Mouse (Mus musculus) hindbrain, embryonic 11.5 days (tissue): ENCODE results near the gene Dlgap1. TPM values are rescaled to one million over a fixed set of nuclear protein-coding genes. Genes with fewer than 3 reads are reported as not detected.

Experiments
- ATAC-seq: fragments of 200-750 bp; cut with Nextera tagmentation; 2 replicates; pipeline ENCODE4 v1.8.0; 2017; ENCODE audit warnings: mild to moderate bottlenecking, moderate TSS enrichment, moderate library complexity; ENCODE audit not compliant: low FRiP score
- DNase-seq: peaks from one replicate; pipeline ENCODE4 v3.0.0-alpha.2; 2015; ENCODE audit warnings: low spot score
- H3K27ac ChIP-seq: fragments of 300-500 bp; sonication (generic); 2 replicates; pipeline ENCODE4 v1.5.1; 2014; ENCODE audit warnings: mild to moderate bottlenecking, low read depth, low read length
- H3K27me3 ChIP-seq: fragments of 300-500 bp; sonication (generic); 2 replicates; pipeline ENCODE4 v1.6.1; 2014; ENCODE audit warnings: mild to moderate bottlenecking, low read length, moderate library complexity, mixed read lengths; ENCODE audit not compliant: control insufficient read depth, insufficient read depth
- H3K36me3 ChIP-seq: fragments of 300-500 bp; sonication (generic); 2 replicates; pipeline ENCODE4 v1.6.1; 2014; ENCODE audit warnings: mild to moderate bottlenecking, low read length, moderate library complexity, mixed read lengths; ENCODE audit not compliant: control insufficient read depth, insufficient read depth
- H3K4me1 ChIP-seq: fragments of 300-500 bp; sonication (generic); replicated peaks from 2 replicates; pipeline ENCODE4 v1.6.1; 2014; ENCODE audit warnings: low read length, mixed read lengths; ENCODE audit not compliant: control insufficient read depth, insufficient read depth
- H3K4me2 ChIP-seq: fragments of 300-500 bp; sonication (generic); replicated peaks from 2 replicates; pipeline ENCODE4 v1.6.1; 2014; ENCODE audit warnings: mild to moderate bottlenecking, low read depth, low read length
- H3K4me3 ChIP-seq: fragments of 300-500 bp; sonication (generic); 2 replicates; pipeline ENCODE4 v1.5.1; 2014; ENCODE audit warnings: low read depth, low read length
- H3K9ac ChIP-seq: fragments of 300-500 bp; sonication (generic); 2 replicates; pipeline ENCODE4 v1.6.1; 2014; ENCODE audit warnings: low read depth, low read length
- H3K9me3 ChIP-seq: fragments of 300-500 bp; sonication (generic); 2 replicates; pipeline ENCODE4 v1.6.1; 2016; ENCODE audit warnings: low read length; ENCODE audit not compliant: control insufficient read depth
- WGBS: fragments of 180-500 bp; shearing (Covaris S2); extraction: QIAGEN DNeasy Blood & Tissue Kit; methylation state at CpG from one replicate; pipeline ENCODE4 v1.1.7; 2014; 5-methylcytosine and 5-hydroxymethylcytosine counted together
- polyA plus RNA-seq: library from polyadenylated mRNA; unstranded; fragments of >200 nt; fragmentation: Nextera tagmentation; extraction: Ambion mirVana; gene quantifications from 2 replicates; pipeline ENCODE4 v1.2.1, GENCODE M21; 2014

Dlgap1 gene
- polyA plus RNA-seq, 1 experiment from 2014 or later: 4.4 TPM

DNA sequence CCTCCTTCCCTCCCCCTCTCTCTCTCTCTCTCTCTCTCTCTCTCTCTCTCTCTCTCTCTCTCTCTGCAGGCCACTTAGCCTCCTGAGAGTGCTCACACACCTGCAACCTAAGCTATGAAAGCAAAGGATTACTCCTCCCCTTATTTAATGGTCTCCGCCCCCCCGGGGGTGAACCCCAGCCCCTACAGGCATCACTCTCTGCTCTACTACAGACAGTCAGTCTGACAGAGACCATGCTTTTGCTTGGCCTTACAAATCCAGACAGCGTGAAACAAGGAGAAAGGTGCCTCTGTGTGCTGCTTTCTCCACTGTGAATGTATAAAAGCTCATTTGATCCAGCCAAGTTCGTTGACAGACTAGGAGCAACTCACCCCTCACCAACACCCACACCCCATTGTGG is 497.5 kb downstream of the Dlgap1 start:
- H3K9ac ChIP-seq: no peak overlapping the region
- H3K9me3 ChIP-seq: no peaks in the 10 kb centered on the region
- ATAC-seq (no peak), DNase-seq (no peak)
- H3K36me3 ChIP-seq: no peaks in the 10 kb centered on the region
- no peak overlapping the region for H3K4me3 ChIP-seq
- H3K27ac ChIP-seq: no peak overlapping the region
- H3K27me3 ChIP-seq: no peaks in the 10 kb centered on the region
- H3K4me1 ChIP-seq: no peaks in the 10 kb centered on the region
- 55% methylated on average over 4 of the region's 4 CpGs for WGBS
- no peak overlapping the region for H3K4me2 ChIP-seq

DNA sequence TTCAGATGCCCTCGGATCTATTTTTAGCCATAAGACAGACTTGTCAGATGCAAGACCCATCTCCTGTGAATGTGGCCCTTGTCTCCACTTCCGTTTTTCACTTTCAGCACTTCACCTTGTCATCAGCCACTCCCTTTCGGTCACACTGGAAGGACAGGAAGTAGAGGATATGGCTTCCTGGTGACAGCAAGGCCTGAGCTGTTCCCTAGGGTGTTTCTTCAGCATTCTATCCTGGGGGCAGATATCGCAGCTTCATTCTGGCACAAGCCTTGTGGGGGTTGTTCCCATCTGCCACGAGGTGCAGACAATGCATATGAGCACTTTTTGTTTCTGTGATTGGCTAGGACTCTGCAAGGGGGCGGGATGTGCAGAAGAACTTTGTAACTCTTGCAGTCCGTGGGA is 502.1 kb downstream of the Dlgap1 start:
- Histone ChIP-seq H3K9me3 (no peaks in the 10 kb centered on the region), H3K27me3 (no peaks in the 10 kb centered on the region), H3K9ac (no peak overlapping the region), H3K27ac (no peak overlapping the region), H3K4me1 (no peaks in the 10 kb centered on the region), H3K4me2 (no peak overlapping the region), H3K4me3 (no peak overlapping the region), H3K36me3 (no peaks in the 10 kb centered on the region)
- ATAC-seq (no peak), DNase-seq (no peak)
- WGBS: 74% methylated on average over 7 of the region's 7 CpGs

DNA sequence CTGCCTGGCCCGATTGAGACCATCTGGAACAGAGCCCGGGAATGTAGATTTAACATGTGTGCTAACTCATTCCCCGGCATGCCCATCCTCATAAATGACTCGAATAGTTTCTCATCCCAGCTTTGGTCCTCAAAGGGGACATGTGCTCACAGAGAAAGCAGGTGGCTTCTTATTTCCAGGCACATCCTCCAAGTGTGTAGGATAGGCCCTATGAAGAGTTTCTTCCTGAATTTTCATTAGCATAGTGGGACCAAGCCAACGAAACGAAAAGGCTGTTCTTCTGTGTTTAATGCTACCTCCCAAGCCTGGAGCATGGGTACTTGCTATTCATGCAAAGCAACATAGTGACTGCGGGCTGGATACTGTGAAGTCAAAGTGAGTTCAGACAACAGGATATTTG is 503.3 kb downstream of the Dlgap1 start:
- DNase-seq (no peak), ATAC-seq (no peak)
- Histone ChIP-seq H3K36me3 (no peaks in the 10 kb centered on the region), H3K9ac (no peak overlapping the region), H3K4me1 (no peaks in the 10 kb centered on the region), H3K4me2 (no peak overlapping the region), H3K4me3 (no peak overlapping the region), H3K27ac (no peak overlapping the region), H3K27me3 (no peaks in the 10 kb centered on the region), H3K9me3 (no peaks in the 10 kb centered on the region)
- WGBS: 87% methylated on average over 7 of the region's 7 CpGs

DNA sequence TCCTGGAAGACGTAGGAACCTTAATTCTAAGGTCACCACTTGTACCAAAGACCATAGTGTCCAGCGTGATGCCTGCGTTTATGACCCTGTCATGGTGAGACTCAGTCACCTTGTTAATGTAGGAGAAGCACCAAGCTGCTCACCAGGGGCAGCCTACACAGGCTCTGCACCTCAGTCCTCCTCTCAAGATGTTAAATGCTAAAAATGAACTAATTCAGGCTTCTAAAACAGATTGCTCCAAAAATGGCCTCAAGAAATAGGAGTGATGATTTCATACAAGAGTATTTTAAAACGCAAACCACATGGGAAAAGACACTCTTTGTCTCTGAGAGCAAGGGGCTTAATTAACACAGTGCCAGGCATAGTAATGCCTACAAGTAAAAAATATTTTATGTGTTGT is 505.0 kb downstream of the Dlgap1 start:
- no peaks in the 10 kb centered on the region for H3K36me3 ChIP-seq
- H3K9ac ChIP-seq: no peak overlapping the region
- WGBS: 86% methylated on average over 4 of the region's 4 CpGs
- no peak for ATAC-seq
- no peaks in the 10 kb centered on the region for H3K27me3 ChIP-seq
- no peak overlapping the region for H3K4me2 ChIP-seq
- H3K4me1 ChIP-seq: no peaks in the 10 kb centered on the region
- no peak for DNase-seq
- no peak overlapping the region for H3K4me3 ChIP-seq
- H3K27ac ChIP-seq: no peak overlapping the region
- no peaks in the 10 kb centered on the region for H3K9me3 ChIP-seq

DNA sequence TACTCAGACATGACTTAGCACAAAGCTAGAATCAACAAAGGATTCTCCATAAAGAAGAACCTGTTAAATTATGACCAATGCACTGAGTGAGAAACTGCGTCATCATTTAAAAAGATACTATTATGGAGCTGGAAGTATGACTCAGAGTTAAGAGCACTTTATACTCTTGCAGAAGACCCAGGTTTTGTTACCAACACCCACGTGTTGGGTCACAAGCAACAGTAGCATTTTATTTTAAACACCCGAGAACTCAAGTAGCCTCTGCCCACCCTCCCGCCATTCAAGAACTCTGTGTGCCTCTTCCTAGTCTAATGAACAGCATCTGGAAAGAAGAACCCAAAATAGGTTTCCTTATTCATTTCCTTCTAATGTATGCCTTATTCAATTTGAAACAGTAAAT is 514.8 kb downstream of the Dlgap1 start:
- no peaks in the 10 kb centered on the region for H3K4me1 ChIP-seq
- no peak for ATAC-seq
- no peak overlapping the region for H3K9ac ChIP-seq
- no peaks in the 10 kb centered on the region for H3K36me3 ChIP-seq
- no peak overlapping the region for H3K4me2 ChIP-seq
- H3K4me3 ChIP-seq: no peak overlapping the region
- WGBS: 91% methylated on average over 4 of the region's 4 CpGs
- no peak for DNase-seq
- no peaks in the 10 kb centered on the region for H3K27me3 ChIP-seq
- H3K27ac ChIP-seq: no peak overlapping the region
- H3K9me3 ChIP-seq: no peaks in the 10 kb centered on the region

DNA sequence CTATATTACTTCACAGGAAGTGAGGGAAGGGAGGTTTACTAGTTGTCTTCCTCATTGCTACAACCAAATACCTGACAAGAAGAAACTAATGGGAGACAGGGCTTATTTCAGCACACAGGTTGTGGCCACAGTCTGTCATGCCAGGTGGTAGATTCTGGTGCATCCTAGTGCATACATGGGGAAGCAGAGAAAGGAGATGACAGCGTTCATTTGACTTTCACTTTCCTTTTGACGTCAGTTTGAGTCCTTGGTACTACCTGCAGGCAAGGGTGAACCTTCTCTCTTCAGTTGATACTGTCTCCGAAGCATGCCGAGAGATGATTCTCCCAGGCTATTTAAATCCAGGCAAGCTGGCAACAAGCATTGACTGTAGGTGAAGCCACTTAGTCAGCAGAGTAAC is 516.8 kb downstream of the Dlgap1 start:
- Histone ChIP-seq H3K36me3 (no peaks in the 10 kb centered on the region), H3K4me2 (no peak overlapping the region), H3K27ac (no peak overlapping the region), H3K4me3 (no peak overlapping the region), H3K9ac (no peak overlapping the region), H3K27me3 (no peaks in the 10 kb centered on the region), H3K9me3 (no peaks in the 10 kb centered on the region), H3K4me1 (no peaks in the 10 kb centered on the region)
- ATAC-seq (no peak), DNase-seq (no peak)
- 87% methylated on average over 4 of the region's 4 CpGs for WGBS

DNA sequence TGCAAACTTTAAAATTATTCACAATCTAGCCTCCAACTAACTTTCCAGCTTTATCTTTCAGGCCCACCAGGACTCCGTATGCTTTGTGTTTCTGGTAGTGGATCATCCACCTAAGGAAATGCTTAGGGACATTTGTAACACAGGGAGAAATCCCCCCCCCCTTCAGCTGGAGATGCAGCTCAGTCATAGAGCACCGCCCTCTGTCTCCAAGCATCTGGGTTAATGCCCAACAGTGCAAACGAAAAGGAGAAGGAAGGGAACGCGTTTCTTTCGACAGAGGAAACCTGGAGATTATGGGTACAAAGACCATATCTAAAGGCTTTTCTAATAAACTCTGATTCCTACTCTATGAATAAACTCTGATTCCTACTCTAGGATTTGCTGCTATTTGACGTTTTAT is 517.4 kb downstream of the Dlgap1 start:
- WGBS: 90% methylated on average over 7 of the region's 7 CpGs

DNA sequence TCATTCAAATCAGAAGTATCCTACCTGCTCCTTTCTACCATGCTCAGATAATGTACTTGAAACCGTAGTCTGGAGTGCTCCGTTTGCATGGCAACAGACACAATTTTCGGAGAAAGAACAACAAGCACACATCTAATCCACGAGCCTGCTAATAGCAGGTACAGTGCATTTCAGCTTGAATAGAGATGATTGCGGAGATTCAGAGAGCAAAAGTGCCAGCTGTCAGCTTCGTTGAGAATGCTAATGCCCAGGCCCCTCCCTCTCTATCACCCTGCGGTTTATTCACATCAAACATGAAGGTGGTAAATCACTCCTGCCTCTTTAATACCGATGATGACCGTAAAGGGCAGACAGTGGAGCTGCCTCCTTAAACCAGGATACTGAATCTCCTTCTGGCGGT is 518.0 kb downstream of the Dlgap1 start:
- no peak for ATAC-seq
- Histone ChIP-seq H3K36me3 (no peaks in the 10 kb centered on the region), H3K9me3 (no peaks in the 10 kb centered on the region), H3K27ac (no peak overlapping the region), H3K9ac (no peak overlapping the region), H3K4me3 (no peak overlapping the region), H3K4me1 (no peaks in the 10 kb centered on the region), H3K27me3 (no peaks in the 10 kb centered on the region), H3K4me2 (no peak overlapping the region)
- WGBS: 89% methylated on average over 10 of the region's 10 CpGs
- no peak for DNase-seq

More for the DNA sequence above, 517.4 kb downstream of the Dlgap1 start:
- ATAC-seq (no peak), DNase-seq (no peak)
- no peak overlapping the region for H3K27ac ChIP-seq
- H3K4me2 ChIP-seq: no peak overlapping the region
- no peak overlapping the region for H3K4me3 ChIP-seq
- H3K36me3 ChIP-seq: no peaks in the 10 kb centered on the region
- H3K9ac ChIP-seq: no peak overlapping the region
- H3K4me1 ChIP-seq: no peaks in the 10 kb centered on the region
- H3K9me3 ChIP-seq: no peaks in the 10 kb centered on the region
- H3K27me3 ChIP-seq: no peaks in the 10 kb centered on the region

DNA sequence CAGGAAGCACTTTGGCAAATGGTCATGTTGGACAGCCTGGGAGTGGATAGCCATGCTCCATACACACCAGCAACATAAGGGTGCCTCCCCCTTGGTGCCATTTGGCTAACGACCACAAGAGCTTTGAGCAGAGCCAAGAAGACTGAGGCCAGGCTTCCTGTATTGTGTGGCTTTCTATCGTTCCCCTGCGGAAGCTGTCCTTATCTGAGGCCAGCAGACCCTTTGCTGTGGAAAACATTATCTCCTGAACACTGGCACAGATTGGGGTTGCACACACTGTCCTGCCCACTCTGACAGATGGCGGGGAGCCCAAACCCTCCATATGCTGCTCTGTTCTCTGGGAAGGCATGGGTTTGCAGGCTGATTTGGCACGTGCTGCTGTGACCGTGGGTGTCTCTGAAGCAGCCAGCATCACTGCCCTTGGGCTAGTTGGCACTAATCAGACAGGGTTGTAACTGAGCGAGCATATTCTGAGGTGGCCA is 520.0 kb downstream of the Dlgap1 start:
- 86% methylated on average over 7 of the region's 7 CpGs for WGBS
- Histone ChIP-seq H3K27ac (no peak overlapping the region), H3K4me2 (no peak overlapping the region), H3K9ac (no peak overlapping the region), H3K27me3 (no peaks in the 10 kb centered on the region), H3K4me3 (no peak overlapping the region), H3K36me3 (no peaks in the 10 kb centered on the region), H3K9me3 (no peaks in the 10 kb centered on the region), H3K4me1 (no peaks in the 10 kb centered on the region)
- no peak for DNase-seq
- no peak for ATAC-seq
